Mouse (Mus musculus) right cerebral cortex, adult 2 months (tissue): ENCODE measurements at regions not wholly inside any gene's neighbourhood (a gene's known extent, or its start where the extent isn't known, plus 50 kb on each side); places are given as distances from the start of the nearest gene placed in this dataset.

Experiments used
- DNase-seq, 2 experiments: peaks; one replicate each; pipeline ENCODE4 v3.0.0; 2021 to 2022; ENCODE audit warnings: low spot score in 2 of 2

- DNase-seq = no peak
Measured at GRCm38 (mm10) chr2:50789051-50789651, 359.8 kb downstream of the Rnd3 start.

GRCm38 (mm10) chr2:50772101-50772500, 376.8 kb downstream of the Rnd3 start:
- no peak for DNase-seq

GRCm38 (mm10) chr2:50759016-50759415, 389.9 kb downstream of the Rnd3 start:
- no peak for DNase-seq

- no peak for DNase-seq
Measured at GRCm38 (mm10) chr2:50757837-50758541, 390.9 kb downstream of the Rnd3 start.

- DNase-seq = no peak
Measured at GRCm38 (mm10) chr2:50755616-50756450, 393.1 kb downstream of the Rnd3 start.

GRCm38 (mm10) chr2:50755160-50755559, 393.8 kb downstream of the Rnd3 start:
- no peak for DNase-seq

- DNase-seq = no peak
Measured at GRCm38 (mm10) chr2:50752408-50752807, 396.5 kb downstream of the Rnd3 start.

GRCm38 (mm10) chr2:50750799-50751198, 398.1 kb downstream of the Rnd3 start:
- no peak for DNase-seq

- DNase-seq = no peak
Measured at GRCm38 (mm10) chr2:50744625-50745214, 404.2 kb downstream of the Rnd3 start.

- DNase-seq = no peak
Measured at GRCm38 (mm10) chr2:50743785-50744258, 405.1 kb downstream of the Rnd3 start.

- no peak for DNase-seq
Measured at GRCm38 (mm10) chr2:50742421-50742820, 406.5 kb downstream of the Rnd3 start.

- DNase-seq = no peak
Measured at GRCm38 (mm10) chr2:50741337-50741736, 407.6 kb downstream of the Rnd3 start.

GRCm38 (mm10) chr2:50739599-50739979, 409.3 kb downstream of the Rnd3 start:
- no peak for DNase-seq

GRCm38 (mm10) chr2:50738936-50739598, 409.8 kb downstream of the Rnd3 start:
- no peak for DNase-seq

- DNase-seq = no peak
Measured at GRCm38 (mm10) chr2:50737706-50738105, 411.2 kb downstream of the Rnd3 start.

- DNase-seq = no peak
Measured at GRCm38 (mm10) chr2:50735029-50735428, 413.9 kb downstream of the Rnd3 start.

GRCm38 (mm10) chr2:50706652-50707051, 410.1 kb upstream of the Mmadhc start:
- no peak for DNase-seq

- no peak for DNase-seq
Measured at GRCm38 (mm10) chr2:50704297-50704696, 407.7 kb upstream of the Mmadhc start.

- no peak for DNase-seq
Measured at GRCm38 (mm10) chr2:50702584-50703450, 406.2 kb upstream of the Mmadhc start.

GRCm38 (mm10) chr2:50698841-50699240, 402.2 kb upstream of the Mmadhc start:
- no peak for DNase-seq

GRCm38 (mm10) chr2:50696575-50696974, 400.0 kb upstream of the Mmadhc start:
- no peak for DNase-seq
